Mouse (Mus musculus) lung, postnatal 14 days (tissue): ENCODE results near the gene Myo9b.
A peak's percentile ranks its signal among the peaks of the same experiment; 100 is the strongest.
"Not testable (repeated sequence)": the region's sequence is repeated elsewhere in the genome, so short reads cannot be mapped to it uniquely, and the experiment has no call there.

Experiments used
- DNase-seq: peaks from one replicate; pipeline ENCODE4 v3.0.0; 2021

The Myo9b gene

DNA sequence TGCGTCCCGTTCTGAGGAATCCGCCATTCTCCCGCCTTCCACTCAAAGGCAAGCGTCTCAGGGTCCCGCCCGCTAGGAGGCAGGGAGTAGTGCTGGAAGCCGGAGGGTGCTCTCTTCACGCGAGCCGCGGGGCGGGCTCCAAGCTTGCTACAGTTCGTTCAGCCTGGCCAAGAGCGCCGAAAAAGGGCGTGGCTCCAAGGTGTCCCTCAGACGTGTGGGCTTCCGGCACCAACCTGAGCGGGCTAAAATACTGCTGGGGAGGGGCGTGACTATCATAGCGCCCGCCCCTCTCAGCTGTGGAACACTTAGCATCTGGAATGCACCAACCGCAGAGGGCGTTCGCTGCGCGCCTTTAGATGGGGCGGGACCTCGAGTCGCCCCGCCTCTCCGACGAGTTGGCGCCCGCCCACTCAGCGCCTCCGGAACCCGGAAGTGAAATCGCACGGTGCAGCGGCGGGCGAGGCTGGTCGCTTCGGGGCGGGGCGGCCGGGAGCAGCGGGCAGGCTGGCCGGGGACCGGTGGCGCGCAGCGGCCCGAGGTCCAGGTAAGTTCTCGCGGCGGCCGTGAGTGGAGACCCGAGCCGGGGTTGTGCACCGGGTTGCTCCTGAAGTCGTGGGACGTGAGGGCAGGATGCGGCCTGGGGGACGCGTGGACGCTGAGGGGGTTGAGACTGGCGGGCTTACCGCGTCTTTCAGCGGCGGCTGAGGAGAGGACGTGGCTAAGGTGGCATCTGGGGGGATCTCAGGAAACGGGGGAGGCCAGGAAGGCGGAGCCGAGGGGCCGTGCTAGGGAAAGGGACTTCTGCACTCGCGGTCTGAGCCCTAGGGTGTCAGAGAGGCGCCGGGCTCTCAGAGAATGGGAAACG is at the start of gene Myo9b, which contains the start of gene Haus8:
Myo9b (plus strand) TSS at position 429 of the 865 bp plus-strand sequence.
Haus8 (minus strand) TSS at position 649 of the 865 bp plus-strand sequence.
- peak; percentile 97 for DNase-seq

DNA sequence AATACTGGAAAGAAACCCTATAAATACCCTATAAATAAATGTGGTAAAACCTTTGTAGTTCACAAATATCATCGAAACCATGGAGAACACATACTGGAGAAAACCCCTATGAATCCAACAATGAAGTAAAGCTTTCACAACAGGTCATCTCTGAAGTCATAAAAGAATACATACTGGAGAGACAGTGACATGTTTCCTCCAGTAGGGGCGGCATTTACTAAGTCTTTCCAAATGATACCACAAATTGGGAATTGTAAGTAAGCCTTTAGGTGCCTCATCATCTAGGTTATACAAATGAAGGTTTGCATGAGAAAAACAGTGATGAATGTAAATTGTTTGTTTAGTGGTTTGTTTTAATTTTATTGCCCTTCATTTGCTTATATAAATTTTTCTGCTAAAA is 48.0 kb upstream of the Myo9b start:
- DNase-seq: peak; percentile 31

DNA sequence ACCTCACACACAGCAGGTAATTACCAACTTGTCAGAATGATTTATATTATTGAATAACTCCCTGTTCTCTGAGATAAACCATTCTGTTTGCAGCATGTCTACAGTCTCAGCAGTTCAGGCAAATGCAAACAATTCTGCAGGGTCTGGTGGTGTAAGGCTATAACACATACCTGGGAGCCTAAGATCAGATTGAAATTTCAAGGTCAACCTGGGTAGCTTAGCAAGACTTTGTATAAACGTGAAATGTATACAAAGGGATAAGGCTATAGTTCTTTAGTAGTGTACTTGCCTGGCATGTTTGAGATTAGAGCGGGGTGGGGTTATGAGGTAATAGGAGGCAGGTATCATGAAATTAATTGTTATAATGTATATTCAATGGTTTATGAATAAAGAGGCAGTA is 29.8 kb upstream of the Myo9b start:
- no peak for DNase-seq

DNA sequence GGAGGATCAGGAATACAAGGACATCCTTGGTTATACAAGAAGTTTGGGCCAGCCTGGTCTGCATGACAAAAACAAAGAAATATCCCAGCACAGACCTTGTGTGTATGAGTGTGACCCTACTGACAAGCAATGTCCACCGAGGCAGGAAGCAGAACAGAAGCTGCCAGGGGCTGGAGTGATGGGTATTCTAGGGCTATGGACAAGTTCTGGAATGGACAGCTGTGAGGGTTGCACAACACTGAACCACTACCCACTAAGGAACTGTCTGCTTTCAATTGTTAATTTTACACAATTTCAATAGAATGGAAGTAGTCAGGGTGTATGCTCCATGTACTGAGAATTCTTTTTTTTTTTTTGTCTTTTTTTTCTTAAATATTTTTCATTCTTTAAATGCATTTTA is 24.3 kb upstream of the Myo9b start:
- DNase-seq: no peak

DNA sequence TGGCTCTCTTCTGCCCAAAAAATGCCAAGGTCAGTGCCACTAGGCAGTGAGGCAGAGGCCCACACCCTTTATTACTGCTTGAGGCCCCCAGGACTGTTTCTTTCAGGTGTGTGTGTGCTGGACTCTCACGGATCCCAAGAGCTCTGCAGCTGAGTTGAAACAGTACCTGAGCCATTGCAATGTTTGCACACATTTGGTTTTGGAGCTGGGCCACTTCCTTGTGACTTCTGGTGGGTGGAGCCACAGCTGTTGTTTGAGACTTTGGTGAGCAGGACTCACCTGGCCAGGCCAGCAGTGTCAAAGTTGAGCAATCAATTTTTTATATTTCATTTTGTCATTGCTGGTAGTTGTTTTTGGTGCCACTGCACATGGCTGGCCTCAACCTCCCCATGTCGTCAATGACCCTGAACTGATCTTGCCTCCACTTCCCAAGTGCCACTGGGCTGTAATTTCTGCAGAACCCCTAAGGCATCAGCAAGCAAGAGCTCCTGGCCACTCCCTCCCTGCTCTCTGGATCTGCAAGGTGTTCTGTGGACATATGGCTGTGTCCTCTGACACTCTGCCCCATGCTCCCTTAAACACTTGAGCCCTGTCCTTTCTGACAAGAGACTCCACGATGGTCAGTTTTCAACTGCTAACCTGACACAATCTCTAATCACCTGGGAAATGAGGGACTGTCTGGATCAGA is 15.8 kb upstream of the Myo9b start:
- peak; percentile 58 for DNase-seq

DNA sequence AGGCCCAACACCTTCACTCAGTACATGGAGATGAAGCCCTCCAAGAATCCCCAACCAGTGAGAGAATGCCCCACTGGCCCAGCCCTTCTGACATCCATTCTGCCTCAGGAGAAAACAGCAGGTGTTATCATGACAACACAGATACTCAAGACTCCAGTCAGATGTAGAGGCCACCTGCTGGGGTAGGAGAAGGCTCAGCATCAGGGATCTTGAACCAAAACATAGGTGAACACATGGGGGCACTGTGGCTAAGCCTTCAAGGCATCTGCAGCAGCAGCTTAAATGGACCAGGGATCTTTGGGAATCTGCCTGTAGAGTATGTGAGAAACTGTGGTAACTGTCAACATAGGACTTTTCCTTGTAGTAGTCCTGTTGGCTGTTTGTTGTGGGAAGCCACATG is 11.3 kb upstream of the Myo9b start:
- DNase-seq: peak; percentile 52

DNA sequence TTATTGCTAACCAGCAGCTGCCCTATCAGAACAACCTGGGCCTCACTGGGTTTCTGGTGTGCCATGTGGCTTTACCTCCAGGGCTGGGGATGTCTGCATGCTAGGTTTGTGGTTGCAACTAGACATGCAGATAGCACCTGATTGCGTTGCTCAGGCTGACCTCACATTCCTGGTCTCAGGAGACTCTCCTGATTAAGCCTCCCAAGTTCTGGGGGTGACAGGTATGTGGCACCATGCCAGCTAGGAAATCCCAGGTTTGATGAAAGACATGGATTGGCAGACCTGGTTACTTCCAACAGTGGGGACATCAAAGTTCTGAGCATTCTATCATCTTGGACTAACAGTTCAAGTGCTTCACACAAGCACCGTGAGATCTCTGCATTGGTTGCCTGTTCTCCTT is 4.8 kb upstream of the Myo9b start:
- DNase-seq: no peak

DNA sequence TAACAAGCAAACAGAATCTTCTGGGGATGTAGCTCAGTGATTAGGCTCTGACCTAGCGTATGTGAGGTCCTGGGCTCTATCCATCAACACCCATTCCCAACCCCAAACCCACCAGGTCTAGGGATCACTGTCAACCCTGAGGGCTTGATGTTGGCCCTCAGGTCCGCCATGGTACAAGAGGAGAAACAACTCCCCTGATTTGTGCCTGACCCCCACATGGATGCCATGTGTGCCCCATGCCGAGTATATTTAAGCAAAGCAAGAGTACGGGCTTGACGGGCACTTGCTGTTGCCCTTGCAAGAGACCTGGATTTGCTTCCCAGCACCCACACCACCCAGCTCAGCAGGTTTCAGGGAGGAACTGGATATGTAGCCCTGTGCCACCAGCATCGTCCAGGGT is 4.2 kb upstream of the Myo9b start:
- not testable (repeated sequence) for DNase-seq

DNA sequence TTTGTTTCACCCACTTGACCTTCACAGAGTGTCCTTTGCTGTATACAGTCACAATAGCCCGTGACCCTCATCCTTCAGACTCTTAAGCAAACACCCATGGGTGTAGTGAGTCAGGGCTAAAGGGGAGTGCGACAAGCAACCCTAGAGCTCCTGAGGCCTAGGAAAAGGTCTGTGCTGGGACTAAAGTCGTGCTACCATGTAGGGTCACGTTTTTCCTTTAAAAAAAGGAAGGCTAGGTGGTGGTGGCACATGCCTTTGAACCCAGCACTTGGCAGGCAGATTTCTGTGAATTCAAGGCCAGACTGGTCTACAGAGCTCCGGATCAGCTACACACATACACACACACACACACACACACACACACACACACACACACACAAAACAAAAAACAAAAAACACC is 884 bp upstream of the Myo9b start:
- DNase-seq: no peak

DNA sequence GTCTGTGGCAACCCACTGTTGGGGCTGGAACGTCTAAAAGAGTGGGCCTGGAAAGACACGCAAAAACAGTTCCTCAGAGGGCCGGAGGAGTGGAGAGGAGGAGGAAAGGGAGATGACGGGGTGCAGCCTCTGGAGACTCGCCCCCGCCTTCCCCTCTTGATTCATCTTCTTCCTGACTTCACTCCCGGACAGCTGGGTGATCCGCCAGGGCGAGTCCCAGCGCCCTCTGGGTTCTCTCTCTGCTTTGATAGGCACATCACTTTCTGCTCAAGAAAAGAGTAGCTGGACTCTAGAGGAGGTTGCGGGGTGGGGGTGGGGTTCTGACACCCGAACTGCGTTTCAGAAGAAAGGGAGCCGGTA is 617 bp downstream of the Myo9b start:
- DNase-seq: peak; percentile 66

DNA sequence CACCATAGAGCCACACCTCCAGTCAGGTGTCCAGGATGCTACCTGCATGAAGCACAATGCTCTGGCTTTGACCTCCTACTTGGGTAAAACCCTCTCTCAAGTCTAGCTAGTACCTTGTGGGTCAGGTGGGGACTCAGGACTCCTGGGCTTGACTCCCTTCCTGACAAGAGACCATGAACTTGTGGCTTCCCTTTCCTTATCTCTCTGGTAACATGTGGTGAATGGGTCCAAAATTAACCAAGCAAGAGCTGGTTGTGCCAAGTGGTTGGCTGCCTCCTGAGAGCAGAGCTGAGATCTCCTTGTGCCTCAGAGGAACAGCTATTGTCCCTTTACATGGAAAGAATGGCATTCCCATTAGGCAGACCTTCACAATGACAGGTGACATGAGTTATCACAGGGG is 2.0 kb downstream of the Myo9b start:
- no peak for DNase-seq

DNA sequence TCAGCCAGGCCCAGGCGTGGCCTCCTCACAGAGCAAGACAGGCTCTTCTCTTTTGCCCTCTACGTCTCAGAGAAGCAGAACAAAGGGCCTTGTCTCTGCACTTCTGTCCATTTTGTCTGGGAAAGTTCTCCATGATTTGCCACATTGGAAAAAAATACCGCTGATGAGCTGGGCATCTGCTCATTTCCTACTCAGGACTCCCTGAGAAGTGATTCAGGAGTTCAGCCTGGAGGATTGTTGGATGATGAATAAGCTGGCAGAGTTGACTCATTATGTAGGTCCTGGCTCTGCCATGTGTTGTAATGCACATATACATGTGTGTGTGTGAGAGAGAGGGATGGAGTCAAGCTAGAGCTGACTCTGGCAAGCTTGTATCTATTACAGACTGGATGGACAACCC is 3.7 kb downstream of the Myo9b start:
- DNase-seq: no peak

DNA sequence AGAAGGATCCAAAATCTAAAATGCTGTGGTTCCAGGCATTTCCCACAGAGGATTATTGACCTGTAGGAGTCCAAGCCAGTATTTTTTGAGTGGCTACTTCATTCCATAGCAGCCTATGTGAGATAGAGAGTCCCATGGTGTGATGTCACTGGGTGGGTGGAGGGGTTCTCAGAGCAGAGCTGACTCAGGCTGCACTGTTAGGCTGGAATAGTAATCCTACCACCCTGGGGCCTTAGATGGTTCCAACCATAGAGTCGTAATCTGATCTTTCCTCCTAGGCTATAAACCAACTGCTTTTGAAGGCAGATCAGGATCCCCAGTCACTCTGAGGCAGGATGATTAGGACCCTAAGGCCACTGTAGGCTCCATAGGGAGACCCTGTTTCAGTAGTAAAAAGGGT is 6.9 kb downstream of the Myo9b start:
- DNase-seq: not testable (repeated sequence)

DNA sequence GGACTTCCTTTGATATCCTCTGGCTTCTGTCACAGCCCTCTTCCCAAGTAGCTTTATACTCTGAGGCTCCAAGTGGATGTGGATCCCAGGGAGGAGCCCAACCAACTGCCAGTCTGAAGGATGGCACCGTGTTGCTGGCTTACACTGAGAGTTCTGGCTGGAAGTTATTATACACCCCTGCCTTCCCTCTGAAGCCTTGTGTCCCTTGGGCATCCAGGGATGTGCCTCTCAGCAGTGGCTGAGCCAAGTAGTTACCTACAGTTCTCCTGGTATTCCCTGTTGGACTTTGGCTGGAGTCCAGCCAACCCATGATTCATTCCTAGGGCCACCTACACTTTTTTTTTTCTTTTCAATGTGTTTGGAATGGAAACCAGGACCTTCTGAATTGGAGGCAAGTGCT is 9.2 kb downstream of the Myo9b start:
- not testable (repeated sequence) for DNase-seq

DNA sequence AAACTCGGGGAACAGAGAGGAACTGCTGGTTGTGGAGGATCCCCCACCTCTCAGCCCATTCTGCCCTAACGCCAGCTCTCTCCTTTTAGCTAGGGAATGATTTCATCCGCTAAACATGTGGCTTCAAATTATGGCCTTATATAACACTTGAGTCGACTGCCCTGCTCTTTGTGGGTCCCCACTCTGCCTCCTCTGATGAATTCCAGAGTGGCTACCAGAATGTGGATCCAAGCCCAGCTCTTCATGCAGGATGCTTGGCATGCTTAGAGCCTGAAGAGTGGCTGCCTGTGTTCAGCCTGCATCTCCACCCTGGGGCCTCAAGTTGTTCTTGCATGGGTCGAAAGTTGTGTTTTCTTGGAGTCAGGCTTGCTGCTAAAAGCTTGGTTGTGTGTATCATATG is 10.1 kb downstream of the Myo9b start:
- peak; percentile 30 for DNase-seq

DNA sequence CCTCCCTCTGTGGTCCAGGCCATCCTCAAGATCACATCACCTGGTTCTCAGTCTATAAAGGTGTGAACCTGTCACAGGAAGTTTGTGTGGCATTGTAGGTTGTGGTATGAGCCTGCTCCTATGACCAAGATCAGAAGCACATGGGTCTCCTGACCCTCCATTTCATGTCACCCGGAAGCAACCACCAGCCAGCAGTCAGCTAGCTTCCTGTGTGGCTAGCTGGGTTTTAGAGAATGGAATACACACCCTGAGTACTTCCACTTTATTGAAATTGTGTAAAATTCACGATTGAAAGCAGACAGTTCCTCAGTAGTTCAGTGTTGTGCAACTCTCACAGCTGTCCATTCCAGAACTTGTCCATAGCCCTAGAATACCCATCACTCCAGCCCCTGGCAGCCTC is 13.7 kb downstream of the Myo9b start:
- not testable (repeated sequence) for DNase-seq

DNA sequence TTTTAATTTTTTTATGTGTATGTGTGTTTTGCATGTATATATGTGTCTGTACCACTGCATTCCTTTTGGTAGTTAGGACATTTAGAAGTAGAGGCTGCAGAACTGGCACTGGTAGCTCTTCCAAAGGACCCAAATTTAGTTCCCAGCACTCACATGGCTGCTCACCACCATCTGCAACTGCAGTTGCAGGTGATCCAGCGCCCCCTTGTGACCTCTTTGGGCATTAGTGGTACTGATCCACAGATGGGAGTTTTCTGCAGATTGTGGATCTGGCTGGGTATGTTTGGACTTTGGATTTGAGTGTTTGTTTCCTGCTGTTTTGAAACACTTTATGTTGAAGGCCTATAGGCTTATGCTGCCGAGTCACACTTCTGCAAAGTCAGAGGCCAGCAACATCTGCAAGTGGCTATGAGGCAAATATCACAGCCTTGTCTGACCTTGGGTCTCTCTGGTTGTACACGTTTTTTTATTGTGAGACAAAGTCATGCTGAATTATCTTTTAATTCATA is 16.0 kb downstream of the Myo9b start:
- DNase-seq: no peak

DNA sequence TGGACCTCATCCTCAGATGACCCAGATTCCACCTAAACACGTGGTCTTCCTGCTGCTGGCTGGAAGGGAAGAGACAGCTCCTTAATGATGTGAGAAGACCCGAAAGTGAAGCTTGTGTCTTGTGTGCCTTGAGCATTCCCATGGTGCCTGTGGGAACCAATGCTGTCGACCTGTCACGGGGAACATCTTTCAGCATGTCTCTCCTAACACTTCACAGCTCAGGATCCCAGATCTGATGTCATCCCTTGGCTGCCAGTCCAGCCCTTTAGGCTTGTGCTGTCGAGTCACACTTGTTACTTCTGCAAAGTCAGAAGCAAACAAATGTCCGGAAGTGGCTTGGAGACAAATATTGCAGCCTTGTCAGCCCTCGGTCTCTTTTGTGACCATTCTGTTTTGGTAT is 16.6 kb downstream of the Myo9b start:
- peak; percentile 61 for DNase-seq

DNA sequence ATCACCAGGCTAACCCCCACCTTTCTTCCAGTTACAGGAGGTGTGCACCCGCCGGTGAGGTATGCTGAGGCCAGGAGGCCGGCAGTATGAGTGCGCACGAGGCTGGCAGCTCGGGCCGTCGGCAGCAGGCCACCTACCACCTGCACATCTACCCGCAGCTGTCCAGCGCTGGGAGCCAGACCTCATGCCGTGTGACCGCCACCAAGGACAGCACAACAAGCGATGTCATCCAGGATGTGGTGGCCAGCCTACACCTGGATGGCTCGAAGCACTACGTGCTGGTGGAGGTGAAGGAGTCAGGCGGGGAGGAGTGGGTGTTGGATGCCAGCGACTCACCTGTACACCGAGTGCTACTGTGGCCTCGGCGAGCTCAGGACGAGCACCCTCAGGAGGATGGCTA is 17.7 kb downstream of the Myo9b start:
- no peak for DNase-seq

DNA sequence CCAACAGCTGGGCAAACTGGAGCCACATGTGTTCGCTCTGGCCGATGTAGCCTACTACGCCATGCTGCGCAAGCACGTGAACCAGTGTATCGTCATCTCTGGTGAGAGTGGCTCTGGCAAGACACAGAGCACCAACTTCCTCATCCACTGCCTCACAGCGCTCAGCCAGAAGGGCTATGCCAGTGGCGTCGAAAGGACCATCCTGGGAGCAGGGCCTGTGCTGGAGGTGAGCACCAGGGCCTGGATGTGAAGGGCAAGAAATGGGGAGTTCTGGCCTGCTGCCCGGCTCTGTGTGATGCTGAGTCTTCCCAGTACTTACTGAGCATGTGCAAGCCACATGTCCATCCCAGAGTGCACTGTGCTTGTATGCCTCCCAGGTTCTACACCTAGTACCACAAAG is 18.4 kb downstream of the Myo9b start:
- DNase-seq: no peak

DNA sequence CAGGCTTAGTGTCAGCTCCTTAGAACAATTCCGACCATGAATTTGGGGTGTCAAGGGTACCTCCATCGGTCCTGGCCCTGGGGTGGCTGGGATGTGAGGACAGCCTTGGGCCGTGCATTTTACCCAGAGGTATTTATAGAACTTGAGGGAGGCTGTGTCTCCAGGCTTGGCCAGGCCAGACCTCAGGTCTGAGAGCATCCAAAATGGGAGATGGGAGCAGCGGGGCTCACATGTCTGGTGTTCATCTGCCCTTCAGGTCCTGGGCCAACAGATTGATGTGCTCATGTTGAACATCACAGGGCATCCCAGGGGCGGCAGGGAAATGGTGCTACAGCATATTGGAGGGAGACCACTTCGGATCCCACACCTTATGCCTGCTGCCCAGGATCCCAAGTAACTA is 18.8 kb downstream of the Myo9b start:
- no peak for DNase-seq

DNA sequence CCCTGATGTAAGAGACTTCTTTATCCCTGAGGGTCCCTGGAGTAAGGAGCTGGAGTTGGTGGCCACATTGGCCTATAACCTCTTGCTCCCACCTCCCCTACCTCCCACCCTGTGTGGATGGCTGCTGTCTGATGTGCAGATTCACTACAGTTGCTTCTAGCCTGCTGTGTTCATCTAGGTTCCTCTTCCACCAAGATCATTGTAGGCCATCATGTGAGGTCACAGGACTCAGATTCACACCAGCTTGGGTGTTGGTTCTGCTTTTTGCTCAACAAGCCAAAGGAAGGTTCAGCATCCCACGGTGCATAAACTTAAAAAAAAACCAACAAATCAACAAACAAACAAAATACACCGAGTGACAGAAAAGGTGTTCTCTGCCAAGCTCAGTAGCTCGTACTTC is 21.4 kb downstream of the Myo9b start:
- not testable (repeated sequence) for DNase-seq

DNA sequence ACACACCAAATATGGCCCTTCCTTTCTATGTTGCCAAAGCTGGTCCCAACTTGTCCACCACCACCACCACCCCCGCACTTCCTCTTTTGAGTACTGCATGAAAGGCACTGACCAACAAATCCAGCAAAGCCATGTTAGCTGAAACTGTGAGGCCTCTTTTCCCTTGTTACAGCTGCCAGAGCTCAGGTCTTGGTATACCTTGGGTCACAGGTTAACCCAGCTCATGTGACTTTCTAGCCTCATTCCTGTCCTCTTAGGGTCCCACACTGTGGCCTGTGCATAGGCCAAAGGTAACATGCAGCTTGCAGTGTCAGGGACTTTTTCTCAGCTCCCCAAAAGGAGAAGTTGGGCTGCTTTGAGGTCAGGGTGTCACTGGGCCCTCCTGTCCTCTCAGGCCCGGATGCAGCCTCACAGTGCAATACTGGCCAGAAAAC is 23.7 kb downstream of the Myo9b start:
- DNase-seq: no peak

DNA sequence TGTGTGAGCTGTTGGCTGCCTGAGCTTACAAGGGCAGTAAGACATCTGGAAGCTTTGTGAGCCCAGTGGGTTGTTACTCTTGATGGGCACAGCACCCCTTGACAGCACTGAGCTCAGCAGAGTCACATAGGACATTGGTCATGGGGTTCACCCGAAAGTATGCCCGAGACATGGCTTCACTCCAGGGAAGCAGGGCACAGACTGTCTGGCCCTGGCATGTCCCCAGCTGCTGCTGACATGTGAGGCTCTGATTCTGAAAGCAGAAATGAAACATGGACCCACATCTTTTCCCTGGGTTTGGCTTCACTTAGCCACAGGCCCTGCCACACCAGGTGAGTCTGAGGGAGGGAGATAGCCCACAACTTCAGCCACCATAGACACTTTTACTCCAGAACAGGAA is 24.3 kb downstream of the Myo9b start:
- no peak for DNase-seq
